Mouse (Mus musculus): Measurements from ENCODE around the gene Tmem131.

Tmem131 gene

GRCm38 (mm10) chr1:36784365-36785134, 158.9 kb downstream of the Tmem131 start:
- peak; percentile 41 to 69 for DNase-seq (ENCODE audit: low spot score in 2 of 2)

DNA sequence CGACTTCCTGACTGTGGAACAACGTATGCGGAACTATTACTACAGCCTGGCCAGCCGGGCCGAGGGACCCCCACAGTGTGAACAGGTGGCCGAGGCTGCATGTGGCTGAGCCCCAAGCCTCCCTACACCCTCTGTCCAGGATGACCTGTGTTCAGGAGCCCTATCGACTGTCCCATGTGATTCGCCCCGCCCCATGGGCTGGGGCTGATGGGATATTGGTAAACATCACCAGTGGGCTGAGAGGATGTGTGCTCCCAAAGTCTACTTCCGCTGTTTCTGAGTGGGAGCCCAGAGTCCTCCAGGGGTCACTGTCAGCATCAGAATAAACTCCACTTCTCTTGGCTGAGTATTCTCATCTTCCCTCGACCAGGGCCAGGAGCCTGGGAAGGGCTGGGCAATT, 161.0 kb downstream of the Tmem131 start:
- DNase-seq (ENCODE audit: low spot score in 2 of 2), result no peak

DNA sequence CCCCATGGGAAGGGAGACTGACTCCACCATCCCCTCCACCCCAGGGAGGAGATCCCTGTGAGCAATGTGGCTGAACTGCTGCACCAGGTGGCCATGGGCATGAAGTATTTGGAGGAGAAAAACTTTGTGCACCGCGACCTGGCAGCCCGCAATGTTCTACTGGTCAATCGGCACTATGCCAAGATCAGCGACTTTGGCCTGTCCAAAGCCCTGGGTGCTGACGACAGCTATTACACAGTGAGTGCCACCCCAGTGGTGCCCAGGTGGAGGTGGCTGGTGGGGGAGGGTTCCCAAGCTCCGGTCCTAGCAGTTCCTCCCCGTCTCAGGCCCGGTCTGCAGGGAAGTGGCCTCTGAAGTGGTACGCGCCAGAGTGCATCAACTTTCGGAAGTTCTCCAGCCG, 162.7 kb downstream of the Tmem131 start:
- DNase-seq (ENCODE audit: low spot score in 2 of 2), result no peak

GRCm38 (mm10) chr1:36772198-36772934, 171.1 kb downstream of the Tmem131 start:
- no peak for DNase-seq (ENCODE audit: low spot score in 2 of 2)

- DNase-seq (ENCODE audit: low spot score in 2 of 2), result no peak
Measured at GRCm38 (mm10) chr1:36770998-36771397, 172.5 kb downstream of the Tmem131 start.

DNA sequence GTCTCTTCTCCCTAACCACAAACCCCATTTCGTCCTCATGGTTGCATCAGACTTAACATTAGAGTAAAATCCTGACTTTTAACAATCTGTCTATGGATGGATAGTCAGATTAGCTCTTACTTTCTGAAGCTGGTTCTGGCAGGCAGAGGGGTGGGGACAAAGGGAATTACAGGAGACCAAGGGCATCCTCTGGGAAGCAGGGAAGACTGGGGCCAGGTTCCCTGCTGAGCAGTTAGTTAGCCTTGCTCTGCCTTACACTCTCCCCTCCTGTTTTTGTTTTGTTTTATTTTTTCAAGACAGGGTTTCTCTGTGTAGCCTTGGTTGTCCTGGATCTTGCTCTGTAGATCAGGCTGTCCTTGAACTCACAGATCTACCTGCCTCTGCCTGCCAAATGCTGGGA, 173.5 kb downstream of the Tmem131 start:
- DNase-seq (ENCODE audit: low spot score in 2 of 2), result no peak

- DNase-seq (ENCODE audit: low spot score in 2 of 2), result no peak
Measured at GRCm38 (mm10) chr1:36768786-36769185, 174.7 kb downstream of the Tmem131 start.

GRCm38 (mm10) chr1:36767321-36767720, 176.1 kb downstream of the Tmem131 start:
- DNase-seq (ENCODE audit: low spot score in 2 of 2), result no peak

- DNase-seq (ENCODE audit: low spot score in 2 of 2), result no peak
Measured at GRCm38 (mm10) chr1:36766431-36767205, 176.8 kb downstream of the Tmem131 start.

GRCm38 (mm10) chr1:36761568-36761967, 181.9 kb downstream of the Tmem131 start, which contains the start of gene Zap70:
Zap70 (plus strand) TSS chr1:36761798.
- DNase-seq (ENCODE audit: low spot score in 2 of 2), result no peak

- no peak for DNase-seq (ENCODE audit: low spot score in 2 of 2)
Measured at GRCm38 (mm10) chr1:36761061-36761460, 182.4 kb downstream of the Tmem131 start.

DNA sequence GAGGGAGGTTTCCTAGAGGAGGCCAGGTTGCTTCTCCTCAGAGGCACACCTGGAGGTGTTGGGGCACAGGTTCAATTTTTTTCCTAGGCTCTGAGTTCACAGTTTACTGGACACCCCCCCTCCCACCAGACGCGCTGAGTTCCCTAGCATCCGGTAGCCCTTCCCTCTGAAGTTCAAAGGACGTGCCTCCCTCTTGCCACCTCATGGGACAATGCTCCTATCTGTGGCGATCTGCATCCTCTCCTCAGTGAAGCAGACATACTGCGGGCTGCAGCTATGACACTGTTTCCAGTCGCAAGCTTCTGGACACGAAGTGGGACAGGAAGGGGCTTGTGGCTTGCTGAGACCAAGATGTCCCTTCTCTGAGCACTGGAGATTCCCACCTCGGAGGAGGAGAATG, 183.1 kb downstream of the Tmem131 start:
- no peak for DNase-seq (ENCODE audit: low spot score in 2 of 2)

DNA sequence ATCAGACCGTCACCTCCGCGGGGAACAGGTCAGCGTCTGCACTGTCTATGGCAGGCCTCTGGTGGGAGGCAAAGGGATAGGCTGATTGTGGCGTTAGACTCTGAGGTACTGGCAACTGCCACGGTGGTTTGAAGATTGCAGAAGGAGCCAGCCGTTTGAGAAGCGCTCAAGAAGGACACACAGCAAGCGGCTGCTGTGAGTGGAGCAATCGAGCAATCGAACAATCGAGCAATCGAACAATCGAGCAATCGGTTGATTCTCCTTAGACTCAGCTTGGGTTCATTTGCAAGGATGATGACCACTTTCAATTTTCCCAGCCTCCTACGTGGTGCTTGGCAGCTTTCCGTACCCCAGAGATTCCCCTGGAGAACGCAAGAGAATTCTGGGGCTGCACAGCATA, 184.4 kb downstream of the Tmem131 start:
- DNase-seq (ENCODE audit: low spot score in 2 of 2), result no peak

- DNase-seq (ENCODE audit: low spot score in 2 of 2), result no peak
Measured at GRCm38 (mm10) chr1:36758553-36758952, 184.9 kb downstream of the Tmem131 start.

DNA sequence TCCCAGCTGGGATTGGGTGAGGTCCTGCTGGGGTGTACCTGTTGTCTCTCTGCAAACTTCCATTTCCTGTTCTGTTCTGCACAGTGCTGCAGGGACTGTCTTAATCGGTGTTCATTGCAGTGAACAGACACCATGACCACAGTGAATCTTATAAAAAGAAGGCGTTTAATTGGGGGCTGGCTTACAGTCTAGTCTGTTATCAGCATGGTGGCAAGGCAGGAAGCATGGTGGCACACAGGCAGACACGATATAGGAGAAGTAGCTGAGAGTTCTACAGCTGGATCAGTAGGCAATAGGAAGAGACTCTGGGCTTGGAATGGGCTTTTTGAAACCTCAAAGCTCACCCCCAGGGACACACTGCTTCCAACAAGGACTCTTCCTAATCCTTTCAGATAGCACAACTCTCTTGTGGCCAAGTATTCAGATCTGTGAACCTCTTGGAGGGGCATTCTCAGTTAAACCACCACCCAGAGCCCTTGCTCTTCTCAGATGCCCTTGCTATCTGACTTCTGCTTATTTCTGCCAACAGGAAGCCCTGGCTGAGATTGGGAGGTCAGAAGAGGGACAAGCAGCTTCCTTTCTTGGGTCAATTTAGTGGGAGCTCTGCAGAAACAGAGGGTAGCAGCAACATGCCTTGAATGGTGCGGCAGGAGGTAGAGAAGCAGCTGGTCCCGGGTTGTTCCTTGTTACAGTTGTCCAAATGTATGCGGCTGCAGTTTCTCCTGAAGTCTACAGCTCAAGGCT, 189.4 kb downstream of the Tmem131 start:
- DNase-seq (ENCODE audit: low spot score in 2 of 2), result no peak

GRCm38 (mm10) chr1:36746452-36746851, 197.0 kb downstream of the Tmem131 start:
- DNase-seq (ENCODE audit: low spot score in 2 of 2), result peak in 1 of 2 experiments; percentile 26

- no peak for DNase-seq (ENCODE audit: low spot score in 2 of 2)
Measured at GRCm38 (mm10) chr1:36745661-36746060, 197.8 kb downstream of the Tmem131 start.

DNA sequence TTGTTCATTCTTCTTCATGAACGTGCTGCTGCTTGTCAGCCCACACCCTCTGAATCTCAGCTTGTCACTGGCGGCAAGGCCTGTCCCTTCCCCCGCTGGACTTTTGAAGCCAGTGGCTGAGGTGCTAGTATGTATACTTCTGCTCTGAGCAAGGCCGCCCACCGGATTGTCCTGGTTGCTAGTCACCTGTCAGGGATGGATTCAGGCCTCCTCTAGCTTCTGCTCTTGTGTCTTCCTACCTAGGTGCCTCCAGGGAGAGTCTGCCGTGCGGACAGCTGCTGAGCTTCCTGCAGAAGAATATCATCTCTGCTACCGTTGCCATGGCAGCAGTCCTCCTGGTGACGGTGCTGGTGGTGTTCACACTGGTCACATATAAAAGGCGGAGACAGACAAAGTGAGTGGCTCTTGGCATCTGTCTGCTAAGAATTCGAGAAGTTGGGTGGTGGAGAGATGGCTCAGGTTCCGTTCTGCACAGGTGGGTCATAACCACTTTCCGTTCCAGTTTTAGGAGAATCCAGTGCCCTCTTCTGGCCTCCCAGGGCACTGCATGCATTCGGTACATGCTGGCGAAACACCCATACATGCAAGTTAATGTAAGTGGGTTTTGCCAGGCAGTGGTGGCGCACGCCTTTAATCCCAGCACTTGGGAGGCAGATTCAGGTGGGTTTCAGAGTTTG, 199.1 kb downstream of the Tmem131 start:
- peak; percentile 48 to 69 for DNase-seq (ENCODE audit: low spot score in 2 of 2)

GRCm38 (mm10) chr1:36743046-36743445, 200.4 kb downstream of the Tmem131 start:
- DNase-seq (ENCODE audit: low spot score in 2 of 2), result no peak

Data from spleen, postnatal 14 days (tissue).